Mouse (Mus musculus) adrenal gland, adult 2 months (tissue): Measurements from ENCODE around the gene Stard3nl. TPM values are rescaled to one million over a fixed set of nuclear protein-coding genes. Genes with fewer than 3 reads are reported as not detected.
A peak's percentile ranks its signal among the peaks of the same experiment; 100 is the strongest.
"Not testable (repeated sequence)": the region's sequence is repeated elsewhere in the genome, so short reads cannot be mapped to it uniquely, and the experiment has no call there.

Source experiments
- DNase-seq: peaks from one replicate; pipeline ENCODE4 v3.0.0; 2021
- polyA plus RNA-seq: library from polyadenylated mRNA; depleted of rRNA; stranded (reverse); fragments of >200 nt; gene quantifications from 2 replicates; pipeline ENCODE4 v1.2.3, GENCODE M21; 2012; rRNA removed
- total RNA-seq, 2 experiments: library from RNA; stranded (reverse); gene quantifications; 2 replicates each; pipeline ENCODE4 v1.2.3; 2021

Gene Stard3nl
- total and polyA plus RNA-seq, 3 experiments: 9.8 to 36.2 (median 22.9) TPM

DNA sequence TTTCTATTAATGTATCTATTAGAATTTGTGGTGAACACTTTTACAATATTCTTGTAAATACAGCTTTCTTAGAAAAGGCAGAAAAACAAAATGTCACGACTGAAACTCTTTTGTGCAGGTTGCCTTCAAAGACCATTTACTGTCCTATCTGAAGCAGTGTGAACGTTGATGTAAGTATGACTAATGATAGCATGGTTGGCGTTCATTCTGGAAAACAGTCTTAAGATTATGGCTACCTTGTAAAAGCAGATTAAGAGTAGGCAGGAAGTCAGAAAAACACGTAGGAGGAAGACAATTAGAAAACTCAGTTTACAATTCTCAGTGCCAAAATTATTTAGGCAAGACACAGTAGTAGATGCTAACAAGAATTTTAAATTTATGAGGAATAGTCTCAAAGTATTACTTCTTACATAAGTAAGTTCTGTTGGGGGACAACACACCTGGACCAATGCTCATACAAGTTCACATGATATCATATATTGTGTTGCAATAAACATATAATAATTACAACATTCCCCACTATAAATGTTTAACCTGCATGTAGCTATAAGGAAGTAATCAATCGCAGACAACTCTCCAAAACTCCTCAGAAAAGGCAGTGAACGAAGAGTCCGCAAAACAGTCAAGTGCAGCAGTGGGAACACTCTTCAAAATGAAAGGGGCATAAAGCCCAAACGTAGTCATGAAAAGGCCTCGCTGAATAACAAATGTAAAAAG is 14.3 kb downstream of the Stard3nl start:
- no peak for DNase-seq

GRCm38 (mm10) chr13:19379313-19379712 is 16.3 kb downstream of the Stard3nl start:
- DNase-seq: no peak

DNA sequence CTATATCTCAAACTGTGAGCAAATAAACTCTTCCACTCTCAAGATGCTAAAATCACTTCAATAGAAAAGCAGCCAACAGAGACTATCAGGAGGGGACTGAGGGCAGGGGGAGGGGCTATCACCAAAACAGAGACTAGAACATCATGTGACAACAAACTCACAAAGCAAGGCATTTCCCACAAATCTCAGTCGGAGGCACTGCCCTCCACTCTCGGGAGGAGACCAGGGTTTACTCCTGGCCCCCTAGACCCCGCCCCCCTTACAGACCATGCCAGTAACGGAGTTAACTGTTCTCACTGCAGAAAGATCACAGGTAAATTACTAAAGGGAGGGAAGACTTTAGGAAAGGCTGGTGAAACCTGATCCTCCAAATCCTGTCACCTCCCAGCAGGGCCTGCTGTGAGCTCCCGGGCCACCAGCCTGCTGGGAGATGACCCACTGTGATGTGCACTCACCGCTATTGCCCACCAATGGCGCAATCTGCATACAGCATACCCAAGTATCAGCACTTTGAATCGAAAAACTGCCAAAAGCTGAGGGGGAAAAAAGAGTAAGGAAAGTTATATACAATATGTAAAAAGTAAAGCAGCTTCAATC is 23.4 kb downstream of the Stard3nl start:
- DNase-seq: no peak

- no peak for DNase-seq
Measured at GRCm38 (mm10) chr13:19368817-19369216, 26.8 kb downstream of the Stard3nl start.

GRCm38 (mm10) chr13:19367536-19367935 is 28.1 kb downstream of the Stard3nl start:
- DNase-seq: no peak

DNA sequence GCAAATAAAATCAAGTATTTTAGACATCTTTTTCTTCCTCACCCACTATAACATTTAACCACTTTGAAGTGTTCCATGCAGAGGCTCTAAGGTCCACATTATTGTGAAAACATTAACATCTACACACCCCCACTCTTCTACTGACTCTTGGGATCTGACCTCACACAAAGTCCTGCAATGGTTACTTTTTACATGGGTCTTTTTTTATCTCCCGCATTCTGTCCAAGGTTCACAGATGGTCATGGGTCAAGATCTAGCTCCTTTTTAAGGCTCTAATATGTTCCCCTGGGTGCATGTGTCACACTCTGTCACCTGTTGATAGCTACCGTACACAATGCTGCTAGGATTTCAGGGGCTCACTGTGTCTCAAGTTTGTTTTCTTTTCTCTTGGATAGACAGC is 28.7 kb downstream of the Stard3nl start:
- no peak for DNase-seq

GRCm38 (mm10) chr13:19365596-19365995 is 30.0 kb downstream of the Stard3nl start:
- DNase-seq: peak; percentile 50

DNA sequence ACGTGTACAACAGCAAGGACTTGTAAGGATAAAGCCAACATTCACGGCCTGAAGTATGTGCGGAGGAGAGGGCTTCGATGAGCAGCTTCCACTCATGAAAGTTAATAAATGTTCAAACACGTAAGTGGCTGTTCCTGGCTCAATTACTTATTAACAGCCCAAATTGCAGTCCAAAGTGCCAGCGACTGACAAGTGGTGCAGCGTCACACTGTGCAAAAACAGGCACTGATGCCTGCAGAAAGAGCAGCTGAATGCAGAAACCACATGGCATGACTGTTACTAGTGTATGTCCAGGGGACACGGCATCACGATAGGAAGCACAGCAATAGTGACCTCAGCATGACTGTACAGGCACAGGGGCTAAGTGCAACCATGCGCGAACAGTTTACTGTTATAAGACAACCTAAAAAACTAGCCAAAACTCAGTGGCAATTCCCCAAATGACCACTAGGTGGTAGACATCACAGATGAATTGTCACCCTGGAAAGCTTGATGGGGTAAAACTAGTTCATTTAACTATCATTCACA is 31.3 kb downstream of the Stard3nl start:
- DNase-seq: peak; percentile 20

GRCm38 (mm10) chr13:19362358-19362757 is 33.2 kb downstream of the Stard3nl start:
- no peak for DNase-seq

DNA sequence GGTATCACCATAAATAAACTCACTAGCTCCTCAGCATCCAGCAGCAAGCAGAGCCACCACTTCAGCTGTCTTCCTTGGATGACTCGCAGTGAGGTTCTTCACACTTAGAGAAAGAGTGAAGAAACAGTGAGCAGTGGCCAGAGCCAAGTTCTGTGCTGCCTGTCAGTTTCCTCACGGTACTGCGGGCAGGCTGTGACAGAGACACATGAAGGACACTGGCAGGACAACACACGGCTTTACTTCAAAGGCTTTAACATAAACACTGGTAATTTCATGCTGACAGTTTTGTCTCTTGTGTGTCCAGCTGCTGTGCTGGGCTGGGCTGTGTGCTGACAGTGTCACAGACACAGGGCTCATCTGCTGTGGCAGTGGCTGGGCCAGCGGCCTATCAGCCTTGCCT is 37.6 kb downstream of the Stard3nl start:
- DNase-seq: no peak

- no peak for DNase-seq
Measured at GRCm38 (mm10) chr13:19357301-19357700, 38.3 kb downstream of the Stard3nl start.

- no peak for DNase-seq
Measured at GRCm38 (mm10) chr13:19356720-19357119, 38.9 kb downstream of the Stard3nl start.

DNA sequence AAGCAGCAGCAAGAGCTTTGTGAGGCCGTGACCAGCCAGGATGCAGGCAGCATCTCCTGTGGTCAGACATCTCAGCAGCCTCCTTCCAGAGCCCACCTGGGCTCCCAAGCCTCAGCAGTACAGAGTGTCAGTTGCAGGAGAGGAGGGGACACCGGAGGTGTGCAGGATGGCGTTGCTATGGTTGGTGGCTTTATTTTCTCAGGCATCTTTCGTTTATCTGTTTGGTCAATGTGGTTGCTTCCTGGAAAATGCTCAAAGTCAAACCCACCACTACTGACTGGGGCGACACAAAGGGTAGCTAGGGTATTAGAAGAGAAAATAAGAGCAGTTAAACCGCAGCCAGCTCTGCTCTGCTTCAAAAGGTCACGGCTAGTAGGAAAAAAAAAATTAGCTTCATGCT is 39.5 kb downstream of the Stard3nl start:
- no peak for DNase-seq

GRCm38 (mm10) chr13:19352795-19353194 is 42.8 kb downstream of the Stard3nl start:
- no peak for DNase-seq

GRCm38 (mm10) chr13:19340356-19340755 is 55.2 kb downstream of the Stard3nl start:
- DNase-seq: not testable (repeated sequence)

DNA sequence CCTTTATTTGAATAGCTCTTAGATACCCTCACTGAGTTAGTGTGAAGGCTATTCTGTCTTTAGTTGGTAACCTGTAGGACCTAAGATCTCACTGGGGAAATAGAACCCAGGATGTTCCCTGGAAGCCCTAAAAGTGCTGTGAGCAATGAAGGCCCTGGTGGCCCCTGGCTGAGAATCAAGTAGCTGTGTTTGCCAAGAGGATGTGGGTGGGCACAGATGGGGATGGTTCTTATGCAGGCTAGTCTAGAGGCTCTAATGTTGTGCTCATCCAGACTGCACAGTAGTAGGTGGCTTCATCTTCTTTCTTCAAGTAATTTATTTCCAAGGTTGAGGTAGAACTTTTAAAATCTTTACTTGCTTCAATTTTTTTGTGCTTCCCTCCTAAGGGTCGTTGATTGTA is 59.3 kb downstream of the Stard3nl start:
- not testable (repeated sequence) for DNase-seq

Other genes starting within 250 kb of the Stard3nl start
- 10 to 100 TPM; 21.5 to 30.5 TPM for gene Epdr1, start 224.1 kb upstream of the Stard3nl start, total RNA-seq
- gene Epdr1, start 224.1 kb upstream of the Stard3nl start, polyA plus RNA-seq: 48.3 and 51.6 TPM in 2 replicates
- gene Sfrp4, start 227.3 kb upstream of the Stard3nl start, total RNA-seq: 1 to 10 TPM; 4.5 to 5.0 TPM
- 3.9 and 4.7 TPM in 2 replicates for gene Sfrp4, start 227.3 kb upstream of the Stard3nl start, polyA plus RNA-seq